Mouse (Mus musculus) urinary bladder, postnatal 25 days (tissue): ENCODE results near the gene Sepsecs.

ENCODE experiments used
- DNase-seq: peaks from one replicate; pipeline ENCODE4 v3.0.0; 2022; ENCODE audit warnings: low spot score

The Sepsecs gene

GRCm38 (mm10) chr5:52643947-52644840 lies 25.3 kb downstream of the Sepsecs start:
- DNase-seq: no peak

- DNase-seq: no peak
Measured at GRCm38 (mm10) chr5:52641736-52642135, 27.8 kb downstream of the Sepsecs start.

DNA sequence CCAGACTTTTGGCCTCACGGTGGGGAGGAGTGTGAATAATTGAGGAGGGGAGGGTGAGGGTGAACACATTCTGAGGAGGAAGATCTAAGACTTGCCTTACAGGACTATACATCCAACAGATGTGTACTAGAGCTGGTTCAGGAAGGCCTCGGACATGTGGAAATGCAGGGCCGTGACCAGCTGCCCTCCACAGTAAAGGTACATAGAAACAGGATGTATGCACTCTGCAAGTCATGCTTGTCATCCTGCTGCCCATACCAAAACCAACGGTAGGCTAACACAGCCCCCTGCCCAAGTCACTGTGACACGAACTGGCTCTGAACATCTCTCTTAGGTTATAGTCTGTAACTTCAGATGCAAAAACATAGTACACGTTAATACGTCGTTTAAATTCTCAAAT lies 30.6 kb downstream of the Sepsecs start:
- no peak for DNase-seq

GRCm38 (mm10) chr5:52638006-52638405 lies 31.5 kb downstream of the Sepsecs start:
- no peak for DNase-seq

GRCm38 (mm10) chr5:52636923-52637322 lies 32.6 kb downstream of the Sepsecs start:
- DNase-seq: no peak

GRCm38 (mm10) chr5:52636025-52636755 lies 33.3 kb downstream of the Sepsecs start:
- DNase-seq: no peak

DNA sequence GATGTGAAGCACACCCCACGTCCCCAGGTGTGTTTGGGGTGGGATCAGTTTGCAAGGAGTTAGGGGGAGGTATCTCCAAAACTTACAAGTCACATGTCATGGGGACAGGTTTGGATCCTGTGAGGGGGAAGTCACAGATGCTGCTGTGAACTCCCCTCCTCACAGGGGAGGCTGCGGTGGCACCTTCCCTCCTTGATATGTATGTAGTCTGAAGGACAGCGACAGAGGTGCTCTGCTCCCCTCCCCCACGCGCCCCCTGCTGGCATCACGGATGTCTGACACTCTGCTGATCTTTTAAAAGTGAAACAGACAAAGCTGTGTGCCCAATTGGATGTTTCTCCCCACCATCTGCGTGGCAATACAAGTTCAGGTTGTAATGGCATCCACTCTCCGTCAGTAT lies 35.5 kb downstream of the Sepsecs start:
- DNase-seq: peak; percentile 64

GRCm38 (mm10) chr5:52630541-52630940 lies 39.0 kb downstream of the Sepsecs start:
- no peak for DNase-seq

DNA sequence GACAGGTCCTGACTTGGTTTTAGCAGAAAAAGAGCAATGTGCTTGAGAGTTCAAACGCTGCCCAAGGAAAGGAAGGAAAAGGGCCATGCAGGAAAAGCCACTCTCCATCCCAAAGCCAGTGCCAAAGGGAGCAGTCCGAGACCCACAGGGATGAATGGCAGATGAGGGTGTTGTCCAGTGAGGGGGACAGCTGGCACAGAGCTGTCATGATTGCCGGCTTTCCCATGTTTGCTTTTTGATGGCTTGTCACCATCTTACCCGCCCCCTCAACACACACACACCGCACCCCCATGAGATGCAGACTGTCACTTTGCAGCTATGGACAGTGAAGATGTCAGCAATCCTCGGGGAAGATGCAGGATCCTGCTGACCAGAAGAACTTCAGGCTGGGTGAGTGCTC lies 40.3 kb downstream of the Sepsecs start:
- no peak for DNase-seq

- no peak for DNase-seq
Measured at GRCm38 (mm10) chr5:52628783-52629182, 40.7 kb downstream of the Sepsecs start.

DNA sequence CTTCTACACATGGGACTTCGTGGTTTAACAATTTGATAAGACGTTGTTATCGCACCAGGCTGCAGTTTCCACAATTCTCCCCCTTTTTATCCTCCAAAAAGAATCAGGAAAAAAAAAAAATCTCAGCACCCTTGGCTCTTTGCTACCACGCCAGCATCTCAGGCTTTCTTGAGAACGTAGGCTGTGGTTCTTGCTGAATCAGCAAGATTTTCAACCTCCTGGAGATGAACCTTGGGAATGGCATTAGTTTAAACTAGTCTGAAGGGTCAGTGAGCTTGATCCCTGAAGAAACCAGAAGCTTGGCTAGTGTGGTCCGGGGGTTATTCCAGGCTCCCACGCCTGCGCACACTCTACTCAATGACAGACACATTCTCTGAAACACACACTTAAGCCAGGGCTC lies 41.8 kb downstream of the Sepsecs start:
- DNase-seq: no peak

- DNase-seq: no peak
Measured at GRCm38 (mm10) chr5:52626092-52626491, 43.4 kb downstream of the Sepsecs start.

DNA sequence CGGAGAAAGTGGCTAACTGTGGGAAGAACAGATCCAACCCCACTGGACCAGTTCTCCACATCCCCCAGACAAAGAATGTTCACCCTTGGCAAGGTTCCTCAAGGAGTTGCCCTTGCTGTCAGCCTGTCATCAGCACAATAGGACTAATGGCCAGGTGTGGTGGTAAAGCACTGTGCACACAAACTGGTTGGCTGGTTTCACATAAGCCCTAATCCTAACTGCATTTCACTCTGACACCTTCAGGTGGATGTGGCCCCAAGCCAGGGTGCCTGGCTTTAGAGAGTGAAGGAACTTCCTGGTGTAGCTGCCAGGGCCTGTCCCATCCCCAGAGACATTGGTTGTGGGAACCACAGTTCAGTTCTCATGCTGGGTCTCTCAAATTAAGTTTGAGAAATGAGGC lies 44.6 kb downstream of the Sepsecs start:
- DNase-seq: no peak

GRCm38 (mm10) chr5:52623099-52623498 lies 46.4 kb downstream of the Sepsecs start:
- DNase-seq: no peak

GRCm38 (mm10) chr5:52618348-52619270 lies 50.9 kb downstream of the Sepsecs start:
- no peak for DNase-seq

DNA sequence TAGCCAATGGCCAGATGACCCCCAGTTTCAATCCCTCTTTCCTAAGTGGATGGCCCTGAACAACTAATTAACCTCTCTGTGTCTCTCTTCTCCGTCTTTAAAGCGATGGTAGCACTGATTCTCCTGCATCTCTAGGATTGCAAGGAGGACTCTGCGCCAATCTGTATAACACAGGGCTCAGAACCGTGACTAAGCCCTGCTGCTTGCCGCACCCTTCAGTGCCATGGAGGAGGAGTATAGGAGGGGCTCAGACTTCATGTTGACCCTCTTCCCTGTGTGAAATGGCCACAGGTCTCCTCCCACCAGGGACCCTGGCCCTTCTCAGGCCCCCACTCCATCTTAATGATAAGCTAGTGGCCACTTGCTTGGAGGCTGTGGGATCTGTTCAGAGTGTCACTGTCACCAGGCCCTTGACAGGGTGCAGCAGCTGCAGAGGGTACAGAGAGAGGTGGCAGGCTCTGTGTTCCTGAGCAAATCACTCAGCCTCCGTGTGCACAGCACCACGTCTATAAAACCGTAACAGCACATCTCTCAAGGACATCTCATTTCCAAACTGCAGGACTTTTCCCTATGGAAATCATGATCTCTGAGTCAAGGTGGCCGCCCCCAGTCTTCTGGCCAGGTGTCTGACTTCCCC lies 51.7 kb downstream of the Sepsecs start:
- no peak for DNase-seq

GRCm38 (mm10) chr5:52616549-52616948 lies 53.0 kb downstream of the Sepsecs start:
- no peak for DNase-seq

GRCm38 (mm10) chr5:52615421-52615820 lies 54.1 kb downstream of the Sepsecs start:
- DNase-seq: no peak

GRCm38 (mm10) chr5:52614686-52615085 lies 54.8 kb downstream of the Sepsecs start:
- no peak for DNase-seq

GRCm38 (mm10) chr5:52612776-52613175 lies 56.7 kb downstream of the Sepsecs start:
- no peak for DNase-seq

DNA sequence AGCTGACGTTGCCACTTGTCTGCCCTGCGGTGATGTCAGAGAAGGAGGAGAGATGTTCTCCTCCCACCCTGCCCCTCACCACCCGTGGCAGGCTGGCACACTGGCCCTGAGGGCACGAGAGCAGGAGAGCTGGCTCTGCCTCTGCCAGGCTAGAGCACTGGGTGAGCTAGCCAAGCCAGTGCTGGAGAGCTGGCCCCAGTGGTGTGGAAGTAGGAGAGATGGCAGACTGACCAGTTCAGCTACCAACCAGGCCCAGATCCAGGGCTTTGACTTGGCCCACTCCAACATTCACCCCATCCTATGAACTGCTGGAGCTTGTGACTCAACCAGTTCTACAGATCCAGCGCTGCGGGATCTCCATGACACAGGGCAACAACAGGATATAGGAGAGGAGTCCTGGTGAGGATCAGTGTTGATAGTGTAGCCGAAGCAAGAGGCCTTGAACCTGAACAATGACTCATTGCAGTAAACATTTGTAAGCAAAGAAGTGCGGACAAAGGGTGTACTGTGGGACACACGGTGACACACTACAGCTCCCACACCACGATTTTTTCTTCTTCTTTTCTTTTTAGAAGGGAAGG lies 58.1 kb downstream of the Sepsecs start:
- DNase-seq: peak; percentile 17
